Mouse (Mus musculus) adrenal gland, adult 2 months (tissue): ENCODE measurements at regions not wholly inside any gene's neighbourhood (a gene's known extent, or its start where the extent isn't known, plus 50 kb on each side); places are given as distances from the start of the nearest gene placed in this dataset.

ENCODE experiments used
- DNase-seq: peaks from one replicate; pipeline ENCODE4 v3.0.0; 2021

GRCm38 (mm10) chr15:94049638-94050273 lies 415.5 kb downstream of the Adamts20 start:
- no peak for DNase-seq

- no peak for DNase-seq
These were observed 419.0 kb downstream of the Adamts20 start for GRCm38 (mm10) chr15:94046186-94046585.

GRCm38 (mm10) chr15:94045131-94045756 lies 420.0 kb downstream of the Adamts20 start:
- peak; percentile 17 for DNase-seq

- DNase-seq = no peak
These were observed 432.3 kb downstream of the Adamts20 start for GRCm38 (mm10) chr15:94032957-94033356.

- peak; percentile 18 for DNase-seq
These were observed 430.5 kb upstream of the Prickle1 start for GRCm38 (mm10) chr15:94025996-94026696.

GRCm38 (mm10) chr15:94025239-94025971 lies 429.7 kb upstream of the Prickle1 start:
- DNase-seq = peak; percentile 41

GRCm38 (mm10) chr15:94024806-94025205 lies 429.1 kb upstream of the Prickle1 start:
- DNase-seq = no peak

GRCm38 (mm10) chr15:94024126-94024730 lies 428.5 kb upstream of the Prickle1 start:
- no peak for DNase-seq

- DNase-seq = peak; percentile 26
These were observed 427.8 kb upstream of the Prickle1 start for GRCm38 (mm10) chr15:94023501-94023900.

- no peak for DNase-seq
These were observed 422.1 kb upstream of the Prickle1 start for GRCm38 (mm10) chr15:94017814-94018213.

- DNase-seq = no peak
These were observed 415.8 kb upstream of the Prickle1 start for GRCm38 (mm10) chr15:94011499-94011898.

GRCm38 (mm10) chr15:94006082-94006481 lies 410.4 kb upstream of the Prickle1 start:
- no peak for DNase-seq

- DNase-seq = no peak
These were observed 409.2 kb upstream of the Prickle1 start for GRCm38 (mm10) chr15:94004911-94005310.

GRCm38 (mm10) chr15:94003145-94003544 lies 407.5 kb upstream of the Prickle1 start:
- DNase-seq = no peak

- DNase-seq = no peak
These were observed 398.9 kb upstream of the Prickle1 start for GRCm38 (mm10) chr15:93994542-93994941.

GRCm38 (mm10) chr15:93990139-93990538 lies 394.4 kb upstream of the Prickle1 start:
- no peak for DNase-seq

- no peak for DNase-seq
These were observed 392.7 kb upstream of the Prickle1 start for GRCm38 (mm10) chr15:93988367-93988766.

GRCm38 (mm10) chr15:93986631-93987429 lies 391.1 kb upstream of the Prickle1 start:
- DNase-seq = no peak

- DNase-seq = no peak
These were observed 386.4 kb upstream of the Prickle1 start for GRCm38 (mm10) chr15:93982091-93982490.

- DNase-seq = no peak
These were observed 381.8 kb upstream of the Prickle1 start for GRCm38 (mm10) chr15:93977494-93977893.

- no peak for DNase-seq
These were observed 379.0 kb upstream of the Prickle1 start for GRCm38 (mm10) chr15:93974727-93975126.
